Mouse (Mus musculus): Measurements from ENCODE around the gene Psg27. TPM values are rescaled to one million over a fixed set of nuclear protein-coding genes. Genes with fewer than 3 reads are reported as not detected.
"Not testable (repeated sequence)": the region's sequence is repeated elsewhere in the genome, so short reads cannot be mapped to it uniquely, and the experiment has no call there.

Gene Psg27
- not detected in 2 replicates for polyA plus RNA-seq (2015; fragmentation: Nextera tagmentation; extraction: Ambion mirVana)

DNA sequence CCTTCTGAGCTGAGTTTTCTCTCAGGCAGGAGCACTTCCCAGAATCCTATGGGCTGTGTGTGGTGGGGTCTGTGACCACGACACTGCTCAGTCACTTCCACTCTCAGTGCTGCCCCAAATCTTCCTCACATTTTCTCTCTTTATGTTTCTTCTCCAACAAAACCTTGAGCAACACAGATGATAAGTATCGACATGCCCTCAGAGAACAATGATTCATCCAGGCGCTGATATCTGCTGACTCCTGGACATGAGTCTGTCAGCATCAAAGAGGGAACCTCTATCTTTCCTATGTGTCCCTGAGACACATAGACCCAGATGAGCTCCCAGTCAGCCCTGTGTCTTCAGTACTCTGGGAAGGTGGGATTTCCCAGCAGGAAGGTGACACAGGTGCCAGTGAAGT, at the start of gene Psg27:
TSS of gene Psg27 (minus strand) at position 101 of the 400 bp plus-strand sequence.
- H3K4me2 ChIP-seq: no peak within 1 kb of the TSS
- H3K9ac ChIP-seq: no peak within 1 kb of the TSS
- H3K4me3 ChIP-seq (replicated peaks): no peak within 1 kb of the TSS
- ATAC-seq (ENCODE audit: insufficient read depth): no peak
- no peaks in the 10 kb centered on the region for H3K36me3 ChIP-seq (replicated peaks)
- H3K4me1 ChIP-seq (replicated peaks): no peaks in the 10 kb centered on the region
- H3K27me3 ChIP-seq: no peaks in the 10 kb centered on the region
- 57% methylated on average over 3 of the region's 3 CpGs for WGBS (ENCODE audit: insufficient replicate concordance)
- H3K9me3 ChIP-seq (replicated peaks): no peaks in the 10 kb centered on the region
- H3K27ac ChIP-seq (replicated peaks): no peak within 1 kb of the TSS

DNA sequence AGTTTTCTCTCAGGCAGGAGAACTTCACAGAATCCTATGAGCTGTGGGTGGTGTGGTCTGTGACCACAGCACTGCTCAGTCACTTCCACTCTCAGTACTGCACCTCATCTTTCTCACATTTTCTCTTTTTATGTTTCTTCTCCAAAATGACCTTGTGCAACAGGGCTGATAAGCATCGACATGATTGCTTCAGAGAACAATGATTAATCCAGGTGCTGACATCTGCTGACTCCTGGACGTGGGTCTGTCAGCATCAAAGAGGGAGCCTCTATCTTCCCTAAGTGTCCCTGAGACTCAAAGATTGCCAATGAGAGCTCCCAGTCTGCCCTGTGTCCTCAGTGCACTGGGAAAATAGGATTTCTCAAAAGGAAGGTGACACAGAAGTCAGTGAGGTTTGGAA, 49.3 kb upstream of the Psg27 start, which contains the start of gene Psg23:
TSS of gene Psg23 (minus strand) at position 101 of the 400 bp plus-strand sequence.
- H3K4me2 ChIP-seq; H3K4me1 ChIP-seq (replicated peaks); H3K36me3 ChIP-seq (replicated peaks); H3K4me3 ChIP-seq (replicated peaks); ATAC-seq (ENCODE audit: insufficient read depth); H3K27ac ChIP-seq (replicated peaks); H3K27me3 ChIP-seq; H3K9me3 ChIP-seq (replicated peaks); H3K9ac ChIP-seq: not testable (repeated sequence)
- WGBS (ENCODE audit: insufficient replicate concordance): 26% methylated on average over 2 of the region's 2 CpGs

DNA sequence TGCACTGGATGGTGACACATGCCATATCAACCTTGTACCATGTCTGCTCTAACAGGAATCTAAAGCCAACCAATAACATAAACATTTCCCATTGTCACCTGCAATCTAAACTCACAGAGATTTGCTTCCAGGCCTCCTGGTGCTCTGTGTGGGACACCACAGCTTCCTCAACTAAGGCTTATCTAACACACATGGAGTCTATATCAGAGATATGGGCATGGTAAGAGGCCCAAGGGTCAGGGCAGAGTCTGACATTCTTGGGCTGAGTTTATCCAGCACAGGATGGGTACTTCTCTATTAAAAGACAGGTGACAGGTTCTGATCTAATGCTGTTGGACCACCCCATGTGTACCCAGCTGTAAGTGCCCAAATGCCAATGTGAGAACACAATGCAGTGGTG, 7.3 kb downstream of the Psg27 start:
- H3K36me3 ChIP-seq (replicated peaks): no peaks in the 10 kb centered on the region
- H3K4me1 ChIP-seq (replicated peaks): no peaks in the 10 kb centered on the region
- H3K9me3 ChIP-seq (replicated peaks): no peaks in the 10 kb centered on the region
- H3K27ac ChIP-seq (replicated peaks): no peak overlapping the region
- H3K27me3 ChIP-seq: no peaks in the 10 kb centered on the region
- no peak for ATAC-seq (ENCODE audit: insufficient read depth)
- H3K4me2 ChIP-seq: no peak overlapping the region
- no peak overlapping the region for H3K9ac ChIP-seq
- H3K4me3 ChIP-seq (replicated peaks): no peak overlapping the region

DNA sequence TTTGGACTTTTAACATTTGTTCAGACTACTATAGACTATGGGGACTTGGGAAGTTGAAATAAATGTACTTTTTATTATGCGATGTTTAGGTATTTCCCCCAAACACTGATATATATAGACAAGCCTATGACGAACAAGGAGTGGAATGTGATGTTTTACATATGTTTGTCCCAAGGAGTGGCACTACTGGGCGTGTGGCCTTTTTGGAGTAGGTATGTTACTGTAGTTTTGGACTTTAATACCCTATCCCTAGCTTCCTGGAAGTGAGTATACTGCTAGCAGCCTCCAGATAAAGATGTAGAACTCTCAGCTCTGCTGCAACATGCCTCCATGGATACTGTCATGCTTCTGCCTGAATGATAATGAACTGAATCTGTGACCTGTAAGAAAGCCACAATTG, 11.4 kb downstream of the Psg27 start:
- not testable (repeated sequence) for H3K4me1 ChIP-seq (replicated peaks); H3K36me3 ChIP-seq (replicated peaks); H3K27ac ChIP-seq (replicated peaks); H3K9me3 ChIP-seq (replicated peaks); H3K4me2 ChIP-seq; H3K4me3 ChIP-seq (replicated peaks); ATAC-seq (ENCODE audit: insufficient read depth); H3K27me3 ChIP-seq; H3K9ac ChIP-seq
- 54% methylated on average over 3 of the region's 3 CpGs for WGBS (ENCODE audit: insufficient replicate concordance)

DNA sequence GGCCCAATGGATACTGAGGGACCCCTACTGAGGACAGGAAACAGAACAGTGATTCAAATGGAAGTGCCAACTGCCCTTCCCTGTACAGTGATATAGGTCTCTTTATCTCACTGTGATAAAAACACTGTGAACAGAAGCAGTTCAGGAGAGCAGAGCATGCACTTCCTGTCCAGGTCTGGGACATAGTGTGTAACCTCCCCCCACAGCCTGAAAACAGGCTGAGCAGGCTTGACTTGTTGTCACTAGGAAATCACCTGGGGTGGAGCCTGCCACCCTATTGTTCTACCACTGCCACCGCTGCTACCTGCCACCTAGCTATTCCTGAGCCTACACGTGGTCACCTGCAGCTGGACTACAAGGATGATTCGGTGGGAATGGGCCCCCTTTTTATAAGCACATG, 33.7 kb downstream of the Psg27 start:
- no peak overlapping the region for H3K9ac ChIP-seq
- no peak for ATAC-seq (ENCODE audit: insufficient read depth)
- no peaks in the 10 kb centered on the region for H3K4me1 ChIP-seq (replicated peaks)
- no peaks in the 10 kb centered on the region for H3K36me3 ChIP-seq (replicated peaks)
- no peaks in the 10 kb centered on the region for H3K9me3 ChIP-seq (replicated peaks)
- 41% methylated on average over 3 of the region's 3 CpGs for WGBS (ENCODE audit: insufficient replicate concordance)
- no peak overlapping the region for H3K4me3 ChIP-seq (replicated peaks)
- no peak overlapping the region for H3K27ac ChIP-seq (replicated peaks)
- no peaks in the 10 kb centered on the region for H3K27me3 ChIP-seq
- H3K4me2 ChIP-seq: no peak overlapping the region

DNA sequence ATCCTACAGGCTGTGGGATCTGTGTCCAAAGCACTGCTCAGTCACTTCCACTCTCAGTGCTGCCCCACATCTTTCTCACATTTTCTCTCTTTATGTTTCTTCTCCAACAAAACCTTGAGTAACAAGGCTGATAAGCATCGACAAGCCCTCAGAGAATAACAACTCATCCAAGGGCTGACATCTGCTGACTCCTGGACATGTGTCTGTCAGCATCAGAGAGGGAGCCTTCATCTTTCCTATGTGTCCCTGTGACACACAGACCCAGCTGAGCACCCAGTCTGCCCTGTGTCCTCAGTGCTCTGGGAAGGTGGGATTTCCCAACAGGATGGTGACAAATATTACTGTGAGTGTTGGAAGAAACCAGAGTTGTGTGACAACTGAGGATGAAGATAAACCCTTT, 34.9 kb downstream of the Psg27 start, which contains the start of gene Psg25:
TSS of gene Psg25 (minus strand) at position 101 of the 400 bp plus-strand sequence.
- no peak within 1 kb of the TSS for H3K27ac ChIP-seq (replicated peaks)

DNA sequence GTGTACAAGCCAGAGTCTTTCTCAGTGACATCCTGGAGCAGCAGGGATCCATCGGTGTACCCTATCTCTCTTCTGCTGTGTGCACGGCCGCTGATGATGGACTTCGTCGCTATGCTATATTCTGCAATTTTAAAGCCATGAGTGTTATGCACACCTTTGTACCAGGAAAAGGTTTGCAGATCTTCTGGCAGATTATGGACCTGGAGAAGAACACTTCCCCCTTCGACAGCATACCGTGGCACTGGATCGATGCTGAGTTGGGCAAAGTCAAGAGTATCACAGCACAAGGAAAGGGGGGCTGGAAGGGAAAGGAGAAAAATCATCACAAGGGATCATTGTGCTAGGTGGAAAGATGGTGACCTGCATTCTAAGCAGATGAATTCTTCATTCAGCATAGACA, 42.4 kb downstream of the Psg27 start:
- 82% methylated on average over 8 of the region's 8 CpGs for WGBS (ENCODE audit: insufficient replicate concordance)
- H3K4me3 ChIP-seq (replicated peaks): no peak overlapping the region
- no peak for ATAC-seq (ENCODE audit: insufficient read depth)

More for the DNA sequence above, 34.9 kb downstream of the Psg27 start, which contains the start of gene Psg25:
- Histone ChIP-seq H3K4me1 (replicated peaks) (no peaks in the 10 kb centered on the region), H3K9ac (no peak within 1 kb of the TSS), H3K4me2 (no peak within 1 kb of the TSS), H3K4me3 (replicated peaks) (no peak within 1 kb of the TSS), H3K27me3 (no peaks in the 10 kb centered on the region), H3K36me3 (replicated peaks) (no peaks in the 10 kb centered on the region), H3K9me3 (replicated peaks) (no peaks in the 10 kb centered on the region)
- ATAC-seq (ENCODE audit: insufficient read depth): no peak
- 58% methylated on average over 1 of the region's 1 CpGs for WGBS (ENCODE audit: insufficient replicate concordance)

DNA sequence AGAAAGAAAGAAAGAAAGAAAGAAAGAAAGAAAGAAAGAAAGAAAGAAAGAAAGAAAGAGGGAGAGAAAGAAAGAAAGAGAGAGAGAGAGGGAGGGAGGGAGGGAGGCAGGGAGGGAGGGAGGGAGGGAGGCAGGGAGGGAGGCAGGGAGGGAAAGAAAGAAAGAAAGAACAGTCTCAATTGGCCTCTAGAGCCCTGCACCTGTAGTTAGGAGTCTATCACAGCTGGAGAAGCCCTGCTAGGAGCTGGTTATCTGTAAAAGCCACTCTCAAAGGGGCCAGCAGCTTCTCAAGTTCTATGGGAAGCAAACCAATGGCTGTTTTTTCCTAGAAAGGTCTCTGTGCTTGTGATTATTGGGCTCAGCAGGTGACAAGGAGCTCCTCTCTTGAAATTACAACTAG, 54.3 kb downstream of the Psg27 start:
- not testable (repeated sequence) for H3K4me2 ChIP-seq; H3K27ac ChIP-seq (replicated peaks); ATAC-seq (ENCODE audit: insufficient read depth)

More for the DNA sequence above, 42.4 kb downstream of the Psg27 start:
- Histone ChIP-seq H3K9me3 (replicated peaks) (no peaks in the 10 kb centered on the region), H3K4me2 (no peak overlapping the region), H3K9ac (no peak overlapping the region), H3K4me1 (replicated peaks) (no peaks in the 10 kb centered on the region), H3K27ac (replicated peaks) (no peak overlapping the region), H3K27me3 (no peaks in the 10 kb centered on the region), H3K36me3 (replicated peaks) (no peaks in the 10 kb centered on the region)

DNA sequence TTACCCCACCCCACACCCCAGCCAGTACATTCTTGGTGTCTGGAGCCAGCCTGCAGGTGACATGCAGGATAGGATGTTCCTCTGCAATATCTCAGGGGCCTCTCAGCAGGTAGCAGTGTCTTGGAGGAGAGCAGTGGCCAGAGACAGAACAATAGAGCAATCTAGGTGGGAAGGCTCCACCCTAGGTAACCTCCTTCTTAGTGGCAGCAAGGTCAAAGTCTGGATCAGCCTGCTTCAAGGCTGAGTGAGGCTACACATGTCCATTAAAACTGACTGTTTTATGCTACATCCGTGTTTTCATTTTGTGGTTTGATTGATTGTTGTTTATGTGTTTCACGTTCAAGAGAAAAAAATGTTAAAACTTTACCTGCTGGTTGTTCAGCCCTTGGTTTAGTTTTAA, 54.7 kb downstream of the Psg27 start:
- H3K9ac ChIP-seq; H3K4me1 ChIP-seq (replicated peaks); H3K4me2 ChIP-seq; ATAC-seq (ENCODE audit: insufficient read depth); H3K4me3 ChIP-seq (replicated peaks); H3K9me3 ChIP-seq (replicated peaks); H3K27ac ChIP-seq (replicated peaks); H3K27me3 ChIP-seq; H3K36me3 ChIP-seq (replicated peaks): not testable (repeated sequence)
- 41% methylated on average over 2 of the region's 2 CpGs for WGBS (ENCODE audit: insufficient replicate concordance)

More for the DNA sequence above, 54.3 kb downstream of the Psg27 start:
- H3K36me3 ChIP-seq (replicated peaks); H3K27me3 ChIP-seq; H3K9me3 ChIP-seq (replicated peaks); H3K4me1 ChIP-seq (replicated peaks); H3K9ac ChIP-seq; H3K4me3 ChIP-seq (replicated peaks): not testable (repeated sequence)

DNA sequence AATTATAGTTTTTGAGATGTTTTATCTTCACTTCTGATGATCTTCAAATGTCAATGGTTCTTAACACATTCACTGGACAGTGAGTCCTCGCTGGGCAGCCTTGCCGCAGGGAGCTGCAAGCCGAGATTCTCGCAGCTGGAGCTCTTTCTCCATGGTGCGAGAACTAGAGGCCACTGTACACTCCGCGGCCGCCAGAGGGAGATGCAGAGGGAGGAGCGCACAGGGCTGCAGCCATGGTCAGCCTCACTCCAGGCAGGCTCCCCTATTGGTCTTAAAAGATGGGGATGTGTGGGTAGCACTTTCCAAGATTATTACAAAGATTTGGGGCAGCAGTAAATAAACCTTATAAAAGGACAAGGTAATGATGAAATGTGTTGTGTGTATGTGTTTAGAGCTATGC, 55.6 kb downstream of the Psg27 start:
- Histone ChIP-seq H3K9me3 (replicated peaks) (no peaks in the 10 kb centered on the region), H3K9ac (no peak overlapping the region), H3K27ac (replicated peaks) (no peak overlapping the region), H3K27me3 (no peaks in the 10 kb centered on the region), H3K4me2 (no peak overlapping the region), H3K4me1 (replicated peaks) (no peaks in the 10 kb centered on the region), H3K36me3 (replicated peaks) (no peaks in the 10 kb centered on the region), H3K4me3 (replicated peaks) (no peak overlapping the region)
- WGBS (ENCODE audit: insufficient replicate concordance): 20% methylated on average over 9 of the region's 9 CpGs
- ATAC-seq (ENCODE audit: insufficient read depth): no peak
